Mouse (Mus musculus): ENCODE measurements at regions not wholly inside any gene's neighbourhood (a gene's known extent, or its start where the extent isn't known, plus 50 kb on each side); places are given as distances from the start of the nearest gene placed in this dataset.

DNA sequence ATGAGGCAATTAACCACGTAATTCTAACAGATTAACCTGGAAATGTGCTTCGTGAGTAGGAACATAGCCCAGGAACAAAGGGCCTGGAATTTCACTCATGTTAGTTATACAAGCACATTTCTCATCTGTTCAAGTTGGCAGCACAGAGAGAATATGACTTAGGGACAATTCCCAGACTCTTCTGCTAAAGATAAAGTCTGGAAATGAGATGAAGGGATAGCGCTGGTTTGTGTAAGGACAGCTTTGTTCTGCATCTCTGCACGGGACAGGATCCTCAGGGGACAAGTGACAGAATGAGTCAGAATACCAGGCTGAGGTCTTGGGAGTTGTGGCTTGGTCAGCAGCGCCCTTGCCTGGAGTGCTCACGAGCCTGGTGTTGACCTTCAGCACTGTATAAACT, 206.2 kb upstream of the Prok2 start:
- Histone ChIP-seq H3K9ac (ENCODE audit: control insufficient read depth, low read depth, low read length, poor library complexity, severe bottlenecking) (no peak overlapping the region), H3K9me3 (replicated peaks; ENCODE audit: insufficient read depth, low read length) (no peaks in the 10 kb centered on the region), H3K36me3 (ENCODE audit: control insufficient read depth in 1 of 2, insufficient read depth in 2 of 2, low read length in 2 of 2) (no peaks in the 10 kb centered on the region), H3K27me3 (ENCODE audit: control insufficient read depth in 1 of 2, insufficient read depth in 2 of 2, low read length in 2 of 2) (no peaks in the 10 kb centered on the region), H3K4me3 (ENCODE audit: control insufficient read depth in 1 of 2, insufficient read depth in 1 of 2, low read depth in 2 of 2, low read length in 2 of 2) (no peak overlapping the region), H3K4me1 (ENCODE audit: control insufficient read depth in 1 of 2, insufficient read depth in 2 of 2, low read length in 2 of 2) (peaks cover 0 to 12% of the 10 kb centered on the region in 2 experiments; a peak in 3 of 4 replicates), H3K27ac (ENCODE audit: control insufficient read depth, low read depth, low read length) (no peak overlapping the region), H3K79me2 (ENCODE audit: control insufficient read depth, insufficient read depth, low read length, poor library complexity) (no peaks in the 10 kb centered on the region)
- TF ChIP-seq MAX (IDR thresholded peaks at IDR 0.05; ENCODE audit: low read length): no peak
- no peak for TF ChIP-seq MEF2A (IDR thresholded peaks at IDR 0.05; ENCODE audit: extremely low read depth, insufficient replicate concordance, low read depth, low read length, poor library complexity, severe bottlenecking)
- no peak for TF ChIP-seq GATA1 (IDR thresholded peaks at IDR 0.05; ENCODE audit: low read depth, low read length)
- no peak for TF ChIP-seq ZMIZ1 (IDR thresholded peaks at IDR 0.05; ENCODE audit: low read depth, low read length)
- no peak for TF ChIP-seq USF2 (IDR thresholded peaks at IDR 0.05; ENCODE audit: borderline replicate concordance in 1 of 2, insufficient read depth in 1 of 2, low read depth in 1 of 2, low read length in 2 of 2)
- no peak for TF ChIP-seq ZC3H11A (IDR thresholded peaks at IDR 0.05; ENCODE audit: low read depth, low read length)
- no peak for TF ChIP-seq GABPA (IDR thresholded peaks at IDR 0.05; ENCODE audit: low read depth, low read length)
- no peak for TF ChIP-seq MXI1 (IDR thresholded peaks at IDR 0.05; ENCODE audit: low read depth, low read length)
- TF ChIP-seq SIN3A (IDR thresholded peaks at IDR 0.05; ENCODE audit: low read length): no peak
- TF ChIP-seq NELFE (IDR thresholded peaks at IDR 0.05; ENCODE audit: low read depth, low read length): no peak
- no peak for DNase-seq (ENCODE audit: low read depth, low spot score)

DNA sequence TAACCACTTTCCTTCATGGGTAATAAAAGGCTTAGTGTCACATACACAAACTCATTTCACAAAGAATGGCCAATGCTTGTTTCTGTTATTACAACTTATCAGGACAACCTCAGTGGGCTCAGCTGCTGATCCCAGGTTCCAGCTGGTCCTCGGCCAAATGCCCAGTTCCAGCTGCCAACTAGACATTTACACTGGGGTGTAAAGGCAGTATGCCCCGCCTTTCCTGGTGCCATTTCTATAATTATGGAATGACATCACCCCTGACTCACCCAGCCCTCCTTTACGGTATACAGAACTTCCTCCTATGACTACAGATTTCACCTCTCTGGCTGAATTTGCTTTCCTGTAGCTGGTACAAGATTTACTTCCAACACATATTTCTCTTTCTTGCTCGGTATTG, 205.4 kb upstream of the Prok2 start:
- Histone ChIP-seq H3K79me2 (ENCODE audit: control insufficient read depth, insufficient read depth, low read length, poor library complexity) (no peaks in the 10 kb centered on the region), H3K27ac (ENCODE audit: control insufficient read depth, low read depth, low read length) (no peak overlapping the region), H3K4me1 (ENCODE audit: control insufficient read depth in 1 of 2, insufficient read depth in 2 of 2, low read length in 2 of 2) (peaks cover 0 to 12% of the 10 kb centered on the region in 2 experiments; a peak in 3 of 4 replicates), H3K4me3 (ENCODE audit: control insufficient read depth in 1 of 2, insufficient read depth in 1 of 2, low read depth in 2 of 2, low read length in 2 of 2) (no peak overlapping the region), H3K9me3 (replicated peaks; ENCODE audit: insufficient read depth, low read length) (no peaks in the 10 kb centered on the region), H3K9ac (ENCODE audit: control insufficient read depth, low read depth, low read length, poor library complexity, severe bottlenecking) (no peak overlapping the region), H3K27me3 (ENCODE audit: control insufficient read depth in 1 of 2, insufficient read depth in 2 of 2, low read length in 2 of 2) (no peaks in the 10 kb centered on the region), H3K36me3 (ENCODE audit: control insufficient read depth in 1 of 2, insufficient read depth in 2 of 2, low read length in 2 of 2) (no peaks in the 10 kb centered on the region)
- TF ChIP-seq MAZ (IDR thresholded peaks at IDR 0.05; ENCODE audit: low read depth, low read length) (no peak), MXI1 (IDR thresholded peaks at IDR 0.05; ENCODE audit: low read depth, low read length) (no peak), CTCF (IDR thresholded peaks at IDR 0.05 in 2 of 3, conservative IDR thresholded peaks at IDR 0.05 in 1 of 3; ENCODE audit: control insufficient read depth in 1 of 3, insufficient read depth in 1 of 3, low read depth in 2 of 3, low read length in 3 of 3, poor library complexity in 1 of 3, severe bottlenecking in 1 of 3) (no peak), POLR2AphosphoS2 (IDR thresholded peaks at IDR 0.05; ENCODE audit: low read length) (no peak), MEF2A (IDR thresholded peaks at IDR 0.05; ENCODE audit: extremely low read depth, insufficient replicate concordance, low read depth, low read length, poor library complexity, severe bottlenecking) (no peak), POLR2AphosphoS5 (IDR thresholded peaks at IDR 0.05; ENCODE audit: borderline replicate concordance, low read depth, low read length) (no peak), ZMIZ1 (IDR thresholded peaks at IDR 0.05; ENCODE audit: low read depth, low read length) (no peak)
- peak; percentile 7 for DNase-seq (ENCODE audit: low read depth, low spot score)

DNA sequence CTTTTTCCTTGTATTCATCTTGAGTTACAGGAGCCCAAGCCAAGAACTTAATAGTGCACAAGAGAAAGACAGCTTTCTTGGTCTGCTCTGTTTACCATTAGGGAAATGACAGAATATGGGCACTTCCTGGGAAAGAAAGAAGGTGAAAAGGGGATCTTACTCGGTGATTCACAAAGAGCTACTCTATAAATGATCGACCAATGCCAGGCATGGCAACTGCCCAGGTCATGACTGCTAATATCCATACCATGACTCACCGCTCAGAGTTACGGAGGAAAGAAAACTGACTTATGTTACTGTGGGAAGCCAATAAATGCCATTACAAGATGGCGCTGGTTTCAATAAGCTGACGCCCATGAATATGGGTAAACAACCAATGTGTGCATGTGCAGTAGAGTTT, 204.1 kb upstream of the Prok2 start:
- DNase-seq (ENCODE audit: low read depth, low spot score): no peak

More for the DNA sequence above, 204.1 kb upstream of the Prok2 start:
- peaks cover 0 to 12% of the 10 kb centered on the region in 2 experiments; a peak in 2 of 4 replicates for H3K4me1 ChIP-seq (ENCODE audit: control insufficient read depth in 1 of 2, insufficient read depth in 2 of 2, low read length in 2 of 2)
- H3K27ac ChIP-seq (ENCODE audit: control insufficient read depth, low read depth, low read length): no peak overlapping the region
- no peak overlapping the region for H3K4me3 ChIP-seq (ENCODE audit: control insufficient read depth in 1 of 2, insufficient read depth in 1 of 2, low read depth in 2 of 2, low read length in 2 of 2)
- no peak overlapping the region for H3K9ac ChIP-seq (ENCODE audit: control insufficient read depth, low read depth, low read length, poor library complexity, severe bottlenecking)
- no peak for TF ChIP-seq MAX (IDR thresholded peaks at IDR 0.05; ENCODE audit: low read length)
- TF ChIP-seq SMC3 (IDR thresholded peaks at IDR 0.05; ENCODE audit: low read depth, low read length): no peak
- TF ChIP-seq RCOR1 (IDR thresholded peaks at IDR 0.05; ENCODE audit: low read depth, low read length): no peak
- no peak for TF ChIP-seq E2F4 (IDR thresholded peaks at IDR 0.05; ENCODE audit: borderline replicate concordance, low read depth, low read length)
- TF ChIP-seq ZKSCAN1 (IDR thresholded peaks at IDR 0.05; ENCODE audit: low read depth, low read length): no peak
- no peak for TF ChIP-seq MAZ (IDR thresholded peaks at IDR 0.05; ENCODE audit: low read depth, low read length)
- TF ChIP-seq POLR2AphosphoS5 (IDR thresholded peaks at IDR 0.05; ENCODE audit: borderline replicate concordance, low read depth, low read length): no peak
- TF ChIP-seq RAD21 (IDR thresholded peaks at IDR 0.05; ENCODE audit: low read depth, low read length): no peak
- no peak for TF ChIP-seq GATA1 (IDR thresholded peaks at IDR 0.05; ENCODE audit: low read depth, low read length)
- no peak for TF ChIP-seq ETS1 (IDR thresholded peaks at IDR 0.05; ENCODE audit: low read depth, low read length)
- TF ChIP-seq UBTF (IDR thresholded peaks at IDR 0.05; ENCODE audit: borderline replicate concordance, insufficient read depth, low read depth, low read length): no peak
- no peak for TF ChIP-seq CTCF (IDR thresholded peaks at IDR 0.05 in 2 of 3, conservative IDR thresholded peaks at IDR 0.05 in 1 of 3; ENCODE audit: control insufficient read depth in 1 of 3, insufficient read depth in 1 of 3, low read depth in 2 of 3, low read length in 3 of 3, poor library complexity in 1 of 3, severe bottlenecking in 1 of 3)
- TF ChIP-seq NELFE (IDR thresholded peaks at IDR 0.05; ENCODE audit: low read depth, low read length): no peak
- no peak for TF ChIP-seq BHLHE40 (IDR thresholded peaks at IDR 0.05; ENCODE audit: borderline replicate concordance, low read depth, low read length)
- H3K79me2 ChIP-seq (ENCODE audit: control insufficient read depth, insufficient read depth, low read length, poor library complexity): no peaks in the 10 kb centered on the region
- no peaks in the 10 kb centered on the region for H3K9me3 ChIP-seq (replicated peaks; ENCODE audit: insufficient read depth, low read length)
- H3K27me3 ChIP-seq (ENCODE audit: control insufficient read depth in 1 of 2, insufficient read depth in 2 of 2, low read length in 2 of 2): no peaks in the 10 kb centered on the region
- no peaks in the 10 kb centered on the region for H3K36me3 ChIP-seq (ENCODE audit: control insufficient read depth in 1 of 2, insufficient read depth in 2 of 2, low read length in 2 of 2)

All from MEL (cell line).